Mouse (Mus musculus) effector memory CD4-positive, alpha-beta T cell, adult 7 months (primary cell): ENCODE results near the gene Cxcl1. TPM values are rescaled to one million over a fixed set of nuclear protein-coding genes. Genes with fewer than 3 reads are reported as not detected.

Source experiments
- polyA plus RNA-seq: library from polyadenylated mRNA; unstranded; fragments of 100-300 nt; shearing (Covaris generic); gene quantifications from one replicate; pipeline ENCODE4 v1.2.1, GENCODE M21; 2017

The Cxcl1 gene
- not detected for polyA plus RNA-seq

GRCm38 (mm10) chr5:90890519-90891463, at the start of gene Cxcl1:
Gene Cxcl1 (plus strand): TSS chr5:90891241.

GRCm38 (mm10) chr5:90903339-90904020, 12.4 kb downstream of the Cxcl1 start, which contains the start of gene Cxcl2:
Gene Cxcl2 (plus strand): TSS chr5:90903871.

GRCm38 (mm10) chr5:90930971-90931851, 40.2 kb downstream of the Cxcl1 start, which contains the start of gene Mthfd2l:
Gene Mthfd2l (plus strand): TSS chr5:90931117.

Other genes starting within 250 kb of the Cxcl1 start
- gene Cxcl5, start 131.9 kb upstream of the Cxcl1 start, polyA plus RNA-seq = not detected
- not detected for gene Ppbp, start 122.7 kb upstream of the Cxcl1 start, polyA plus RNA-seq
- not detected for gene Pf4, start 118.8 kb upstream of the Cxcl1 start, polyA plus RNA-seq
- gene Cxcl3, start 105.1 kb upstream of the Cxcl1 start, polyA plus RNA-seq = not detected
- gene Cxcl15, start 96.7 kb upstream of the Cxcl1 start, polyA plus RNA-seq = not detected
- not detected for gene Cxcl2, start 12.6 kb downstream of the Cxcl1 start, polyA plus RNA-seq
- gene Mthfd2l, start 39.9 kb downstream of the Cxcl1 start, polyA plus RNA-seq = 3.3 TPM
- 0.35 TPM for gene Epgn, start 136.2 kb downstream of the Cxcl1 start, polyA plus RNA-seq
- gene Ereg, start 183.4 kb downstream of the Cxcl1 start, polyA plus RNA-seq = not detected
- gene Areg, start 248.4 kb downstream of the Cxcl1 start, polyA plus RNA-seq = 55.5 TPM